Mouse (Mus musculus) embryonic facial prominence, embryonic 13.5 days (tissue): Measurements from ENCODE around the gene Vwa3b. TPM values are rescaled to one million over a fixed set of nuclear protein-coding genes. Genes with fewer than 3 reads are reported as not detected.

ENCODE experiments used
- ATAC-seq: fragments of 200-750 bp; cut with Nextera tagmentation; 2 replicates; pipeline ENCODE4 v1.8.0; 2017; ENCODE audit warnings: low read depth; ENCODE audit not compliant: insufficient number of reproducible peaks, insufficient read depth, low FRiP score, low TSS enrichment
- H3K27ac ChIP-seq: fragments of 300-500 bp; sonication (generic); 2 replicates; pipeline ENCODE4 v1.5.1; 2015; ENCODE audit warnings: moderate library complexity, mild to moderate bottlenecking, inconsistent platforms
- H3K27me3 ChIP-seq: fragments of 300-500 bp; sonication (generic); 2 replicates; pipeline ENCODE4 v1.6.1; 2015; ENCODE audit warnings: mild to moderate bottlenecking, inconsistent platforms
- H3K36me3 ChIP-seq: fragments of 300-500 bp; sonication (generic); 2 replicates; pipeline ENCODE4 v1.6.1; 2015; ENCODE audit warnings: mild to moderate bottlenecking, inconsistent platforms
- H3K4me1 ChIP-seq: fragments of 300-500 bp; sonication (generic); 2 replicates; pipeline ENCODE4 v1.6.1; 2015; ENCODE audit warnings: inconsistent platforms
- H3K4me2 ChIP-seq: fragments of 300-500 bp; sonication (generic); 2 replicates; pipeline ENCODE4 v1.6.1; 2015; ENCODE audit warnings: moderate library complexity, mild to moderate bottlenecking, inconsistent platforms
- H3K4me3 ChIP-seq: fragments of 300-500 bp; sonication (generic); 2 replicates; pipeline ENCODE4 v1.5.1; 2015; ENCODE audit warnings: mild to moderate bottlenecking, inconsistent platforms
- H3K9ac ChIP-seq: fragments of 300-500 bp; sonication (generic); 2 replicates; pipeline ENCODE4 v1.6.1; 2015; ENCODE audit warnings: mild to moderate bottlenecking, inconsistent platforms
- H3K9me3 ChIP-seq: fragments of 300-500 bp; sonication (generic); 2 replicates; pipeline ENCODE4 v1.6.1; 2016; ENCODE audit warnings: inconsistent platforms
- WGBS: fragments of 180-500 bp; shearing (Covaris S2); methylation state at CpG from one replicate; pipeline ENCODE4 v1.1.7; 2015; ENCODE audit warnings: mixed read lengths; 5-methylcytosine and 5-hydroxymethylcytosine counted together
- polyA plus RNA-seq: library from polyadenylated mRNA; unstranded; fragments of >200 nt; fragmentation: Nextera tagmentation; extraction: Ambion mirVana; gene quantifications from 2 replicates; pipeline ENCODE4 v1.2.1, GENCODE M21; 2015

Gene Vwa3b
- polyA plus RNA-seq, 1 experiment from 2014 or later = 1.2 TPM

DNA sequence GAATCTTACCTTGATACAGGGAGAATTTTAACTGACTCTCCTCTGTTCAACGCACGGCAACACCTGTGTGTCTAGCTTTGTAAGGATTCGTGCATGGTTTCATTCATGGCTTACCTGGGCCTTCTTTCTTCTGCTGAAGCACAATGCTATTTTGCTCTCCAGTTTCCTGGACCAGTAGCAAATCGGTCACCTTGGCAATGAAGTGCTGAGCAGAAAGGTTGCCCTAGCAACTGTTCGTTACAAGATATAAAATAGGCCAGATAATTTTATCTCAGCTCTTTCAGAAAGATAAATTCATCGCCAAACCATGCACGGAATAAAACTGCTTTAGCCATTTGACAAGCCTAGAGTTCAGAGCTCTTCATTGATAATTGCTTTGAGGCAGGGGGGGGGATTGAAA, 123.5 kb downstream of the Vwa3b start:
- Histone ChIP-seq H3K4me2 (no peak overlapping the region), H3K27ac (no peak overlapping the region), H3K9me3 (no peaks in the 10 kb centered on the region), H3K4me1 (no peaks in the 10 kb centered on the region), H3K9ac (no peak overlapping the region), H3K36me3 (no peaks in the 10 kb centered on the region), H3K4me3 (no peak overlapping the region), H3K27me3 (no peaks in the 10 kb centered on the region)
- no peak for ATAC-seq
- 95% methylated on average over 7 of the region's 7 CpGs for WGBS

- Histone ChIP-seq H3K27ac (no peak overlapping the region), H3K36me3 (no peaks in the 10 kb centered on the region), H3K4me1 (no peaks in the 10 kb centered on the region), H3K9ac (no peak overlapping the region), H3K9me3 (no peaks in the 10 kb centered on the region), H3K27me3 (no peaks in the 10 kb centered on the region), H3K4me2 (no peak overlapping the region), H3K4me3 (no peak overlapping the region)
- 90% methylated on average over 9 of the region's 9 CpGs for WGBS
- no peak for ATAC-seq
Measured at GRCm38 (mm10) chr1:37151896-37152295, 125.5 kb downstream of the Vwa3b start.

DNA sequence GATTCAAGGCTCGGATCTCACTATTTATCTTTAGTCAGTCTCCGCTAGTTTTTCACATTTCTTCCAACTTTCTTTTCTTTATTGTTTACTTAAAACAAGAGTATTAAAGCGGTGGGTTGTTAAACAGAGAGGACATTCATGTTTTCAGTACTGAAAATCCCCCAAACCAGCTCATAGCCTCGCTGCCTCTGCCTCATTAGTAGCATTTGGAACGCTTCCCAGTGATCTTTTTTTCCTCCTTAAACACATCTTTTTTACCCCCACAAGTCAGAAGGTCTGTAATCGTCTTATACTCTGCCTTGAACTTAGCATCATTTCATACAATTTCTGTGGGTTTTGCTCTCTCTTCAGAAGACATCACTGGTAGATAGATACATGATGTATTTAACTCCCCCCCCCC, 139.7 kb downstream of the Vwa3b start:
- Histone ChIP-seq H3K36me3 (no peaks in the 10 kb centered on the region), H3K4me2 (no peak overlapping the region), H3K9me3 (no peaks in the 10 kb centered on the region), H3K4me1 (peaks cover 27% of the 10 kb centered on the region), H3K9ac (no peak overlapping the region), H3K4me3 (no peak overlapping the region), H3K27me3 (no peaks in the 10 kb centered on the region), H3K27ac (no peak overlapping the region)
- no peak for ATAC-seq
- WGBS = 29% methylated on average over 6 of the region's 6 CpGs

DNA sequence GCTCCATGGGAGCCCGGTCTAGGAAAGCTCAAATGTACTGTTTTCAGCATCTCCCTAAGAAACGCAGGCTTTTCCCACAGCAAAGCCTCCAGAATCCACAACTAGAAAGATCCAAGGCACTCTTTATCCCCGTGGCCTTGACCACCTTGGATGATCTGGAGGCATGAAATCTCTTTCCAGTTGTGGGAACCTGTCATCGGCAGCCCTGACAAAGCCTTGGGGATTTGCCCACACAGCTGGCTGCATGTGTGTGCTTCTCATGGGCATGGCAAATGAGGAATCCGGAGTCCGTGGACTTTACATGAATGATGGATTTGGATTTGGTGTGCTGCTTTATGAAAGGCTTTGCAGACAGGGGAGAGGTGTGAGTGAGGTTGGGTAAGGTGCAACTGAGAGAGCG, 141.5 kb downstream of the Vwa3b start:
- Histone ChIP-seq H3K4me2 (no peak overlapping the region), H3K4me1 (peaks cover 27% of the 10 kb centered on the region), H3K9me3 (no peaks in the 10 kb centered on the region), H3K27me3 (no peaks in the 10 kb centered on the region), H3K9ac (no peak overlapping the region), H3K4me3 (no peak overlapping the region), H3K27ac (no peak overlapping the region), H3K36me3 (no peaks in the 10 kb centered on the region)
- 55% methylated on average over 7 of the region's 7 CpGs for WGBS
- ATAC-seq = no peak

DNA sequence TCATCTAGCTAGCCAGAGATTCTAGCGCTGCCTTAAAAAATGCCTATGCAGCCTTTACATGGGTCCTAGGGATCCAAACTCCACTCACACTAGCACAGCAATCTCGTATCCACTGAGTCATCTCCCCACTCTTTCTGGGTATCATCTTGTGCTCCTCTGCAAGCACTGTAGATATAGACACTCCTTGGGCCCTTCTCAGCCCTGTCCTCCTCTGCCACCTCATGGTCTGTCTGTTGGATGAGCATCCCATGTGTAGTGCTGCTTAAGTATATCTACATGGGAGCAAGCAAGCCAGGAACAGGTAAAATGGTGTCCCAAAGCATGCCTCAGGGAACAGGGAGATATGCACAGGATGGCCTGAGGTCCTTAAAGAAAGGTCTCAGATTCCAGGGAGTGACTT, 151.5 kb downstream of the Vwa3b start:
- Histone ChIP-seq H3K4me1 (peaks cover 4% of the 10 kb centered on the region; the same call in 1 of the 2 replicates), H3K9ac (no peak overlapping the region), H3K36me3 (no peaks in the 10 kb centered on the region), H3K9me3 (no peaks in the 10 kb centered on the region), H3K27me3 (no peaks in the 10 kb centered on the region), H3K4me2 (no peak overlapping the region), H3K4me3 (no peak overlapping the region), H3K27ac (no peak overlapping the region)
- ATAC-seq = no peak
- 91% methylated on average over 2 of the region's 2 CpGs for WGBS

DNA sequence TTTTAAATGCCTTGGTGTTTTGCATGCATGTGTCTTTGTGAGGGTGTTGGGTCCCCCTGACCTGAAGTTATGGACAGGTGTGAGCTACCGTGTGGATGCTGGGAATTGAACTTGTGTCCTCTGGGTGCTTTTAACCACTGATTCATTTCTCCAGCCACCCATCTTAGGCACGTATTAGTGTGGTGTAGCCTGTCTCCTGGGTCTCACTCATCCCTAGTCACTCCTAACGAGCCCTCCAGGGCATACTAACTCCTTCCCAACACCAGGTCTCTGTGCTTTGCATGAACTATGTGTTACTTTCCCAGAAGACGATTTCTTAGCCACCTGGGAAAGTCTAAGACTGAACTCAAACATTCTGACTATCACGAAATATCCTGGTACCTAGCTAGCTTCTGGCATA, 153.5 kb downstream of the Vwa3b start:
- ATAC-seq = no peak
- H3K36me3 ChIP-seq = no peaks in the 10 kb centered on the region

GRCm38 (mm10) chr1:37187050-37187449, 160.7 kb downstream of the Vwa3b start:
- H3K9ac ChIP-seq = no peak overlapping the region
- ATAC-seq = no peak
- 34% methylated on average over 6 of the region's 6 CpGs for WGBS
- H3K4me3 ChIP-seq = no peak overlapping the region
- H3K27ac ChIP-seq = 0 out of 2 replicates have a peak overlapping the region, but pooled peaks have one; percentile 40
- H3K36me3 ChIP-seq = no peaks in the 10 kb centered on the region
- H3K9me3 ChIP-seq = no peaks in the 10 kb centered on the region
- H3K27me3 ChIP-seq = no peaks in the 10 kb centered on the region; the same call in 1 of the 2 replicates
- H3K4me1 ChIP-seq = peaks cover 37% of the 10 kb centered on the region
- peak overlapping the region; percentile 18; the same call in 1 of the 2 replicates for H3K4me2 ChIP-seq

More for the DNA sequence above, 153.5 kb downstream of the Vwa3b start:
- H3K9ac ChIP-seq = no peak overlapping the region
- no peak overlapping the region for H3K27ac ChIP-seq
- no peak overlapping the region for H3K4me3 ChIP-seq
- no peaks in the 10 kb centered on the region for H3K9me3 ChIP-seq
- no peak overlapping the region for H3K4me2 ChIP-seq
- peaks cover 7% of the 10 kb centered on the region; the same call in 1 of the 2 replicates for H3K4me1 ChIP-seq
- no peaks in the 10 kb centered on the region for H3K27me3 ChIP-seq
- 70% methylated on average over 5 of the region's 5 CpGs for WGBS

DNA sequence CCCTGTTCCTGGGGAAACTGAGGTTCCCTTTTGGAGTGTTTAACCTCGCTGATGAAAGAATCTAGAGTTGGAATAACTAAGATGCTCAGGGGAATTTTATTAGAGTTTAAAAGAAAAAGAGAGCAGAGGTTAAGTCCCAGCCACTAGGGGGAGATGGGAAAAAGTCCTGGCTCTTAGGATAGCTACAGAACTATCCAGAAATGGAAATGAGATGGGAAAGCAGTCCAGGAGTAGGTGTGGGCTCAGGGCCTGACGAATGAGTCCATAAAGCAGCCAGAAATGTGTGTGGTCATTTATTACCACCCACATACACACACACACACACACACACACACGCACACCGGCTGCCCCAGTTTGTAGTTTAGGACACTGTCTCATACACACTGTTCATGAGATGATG, 168.2 kb downstream of the Vwa3b start:
- Histone ChIP-seq H3K4me1 (no peaks in the 10 kb centered on the region), H3K27me3 (no peaks in the 10 kb centered on the region), H3K36me3 (no peaks in the 10 kb centered on the region), H3K9me3 (no peaks in the 10 kb centered on the region), H3K27ac (no peak overlapping the region), H3K4me3 (no peak overlapping the region), H3K9ac (no peak overlapping the region), H3K4me2 (no peak overlapping the region)
- no peak for ATAC-seq
- WGBS = 63% methylated on average over 4 of the region's 4 CpGs

DNA sequence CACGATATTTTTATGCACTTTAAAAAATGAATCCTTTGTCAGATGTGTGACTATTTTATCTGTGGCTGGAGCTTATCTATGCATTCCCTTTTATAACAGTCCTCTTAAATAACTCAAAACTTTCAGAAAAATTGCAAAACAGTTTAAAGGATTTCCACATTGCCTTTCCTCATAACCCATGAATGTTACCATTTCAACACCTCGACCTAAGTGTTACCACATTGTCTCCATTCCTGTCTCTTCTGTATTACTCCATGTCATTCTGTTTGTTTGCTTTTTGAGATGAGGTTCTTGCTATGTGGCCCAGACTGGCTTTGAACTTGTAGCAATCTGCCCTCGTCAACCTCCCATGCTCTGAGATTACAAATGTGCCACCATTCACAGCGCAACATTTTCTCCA, 175.0 kb downstream of the Vwa3b start:
- no peaks in the 10 kb centered on the region for H3K27me3 ChIP-seq
- no peak overlapping the region for H3K4me3 ChIP-seq
- ATAC-seq = no peak
- H3K9ac ChIP-seq = no peak overlapping the region
- WGBS = 88% methylated on average over 4 of the region's 4 CpGs
- H3K4me2 ChIP-seq = no peak overlapping the region
- H3K4me1 ChIP-seq = no peaks in the 10 kb centered on the region
- no peak overlapping the region for H3K27ac ChIP-seq
- H3K9me3 ChIP-seq = no peaks in the 10 kb centered on the region
- H3K36me3 ChIP-seq = no peaks in the 10 kb centered on the region

GRCm38 (mm10) chr1:37207743-37208142, 181.3 kb downstream of the Vwa3b start:
- no peaks in the 10 kb centered on the region for H3K36me3 ChIP-seq
- H3K27me3 ChIP-seq = no peaks in the 10 kb centered on the region
- no peak overlapping the region for H3K9ac ChIP-seq
- H3K27ac ChIP-seq = no peak overlapping the region
- ATAC-seq = no peak
- WGBS = 34% methylated on average over 8 of the region's 8 CpGs
- H3K4me2 ChIP-seq = no peak overlapping the region
- H3K9me3 ChIP-seq = no peaks in the 10 kb centered on the region
- H3K4me1 ChIP-seq = peaks cover 4% of the 10 kb centered on the region; the same call in 1 of the 2 replicates
- no peak overlapping the region for H3K4me3 ChIP-seq

- H3K4me1 ChIP-seq = peaks cover 4% of the 10 kb centered on the region; the same call in 1 of the 2 replicates
- no peak overlapping the region for H3K4me3 ChIP-seq
- H3K27me3 ChIP-seq = no peaks in the 10 kb centered on the region
- no peaks in the 10 kb centered on the region for H3K36me3 ChIP-seq
- 88% methylated on average over 9 of the region's 9 CpGs for WGBS
- H3K9me3 ChIP-seq = no peaks in the 10 kb centered on the region
- H3K4me2 ChIP-seq = no peak overlapping the region
- no peak for ATAC-seq
- no peak overlapping the region for H3K9ac ChIP-seq
- H3K27ac ChIP-seq = no peak overlapping the region
Measured at GRCm38 (mm10) chr1:37212375-37212774, 186.0 kb downstream of the Vwa3b start.

DNA sequence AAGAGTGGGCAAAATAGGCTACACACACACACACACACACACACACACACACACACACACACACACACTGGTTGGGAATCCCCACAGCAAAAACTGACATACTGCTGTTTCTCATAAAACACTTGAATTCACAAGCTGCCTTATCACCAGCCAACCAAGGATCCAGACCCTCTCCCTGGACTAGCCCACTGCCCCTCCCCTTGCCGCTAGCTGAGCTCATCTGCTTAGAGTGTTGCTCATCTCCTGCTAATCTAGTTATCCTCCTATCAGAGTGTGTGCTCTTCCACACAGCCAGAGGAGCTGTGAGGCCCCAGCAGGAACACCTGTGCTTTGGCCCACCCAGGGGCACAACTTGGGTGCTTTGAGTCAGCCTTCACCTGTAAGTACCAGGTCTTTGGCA, 187.7 kb downstream of the Vwa3b start, which contains the start of gene Cnga3:
TSS of gene Cnga3 (plus strand) at position 291 of the 400 bp plus-strand sequence.
- Histone ChIP-seq H3K27me3 (peaks cover 2% of the 10 kb centered on the region; the same call in 1 of the 2 replicates), H3K4me1 (no peaks in the 10 kb centered on the region), H3K36me3 (no peaks in the 10 kb centered on the region), H3K4me3 (no peak within 1 kb of the TSS), H3K4me2 (no peak within 1 kb of the TSS), H3K9me3 (no peaks in the 10 kb centered on the region), H3K27ac (no peak within 1 kb of the TSS), H3K9ac (no peak within 1 kb of the TSS)
- 41% methylated on average over 1 of the region's 1 CpGs for WGBS
- no peak for ATAC-seq
